Mouse (Mus musculus): Measurements from ENCODE around the gene Gm20388. TPM values are rescaled to one million over a fixed set of nuclear protein-coding genes. Genes with fewer than 3 reads are reported as not detected.
A peak's percentile ranks its signal among the peaks of the same experiment; 100 is the strongest.

The Gm20388 gene
- total RNA-seq, 2 experiments from 2014 or later = 10.7 TPM; not detected in 1

DNA sequence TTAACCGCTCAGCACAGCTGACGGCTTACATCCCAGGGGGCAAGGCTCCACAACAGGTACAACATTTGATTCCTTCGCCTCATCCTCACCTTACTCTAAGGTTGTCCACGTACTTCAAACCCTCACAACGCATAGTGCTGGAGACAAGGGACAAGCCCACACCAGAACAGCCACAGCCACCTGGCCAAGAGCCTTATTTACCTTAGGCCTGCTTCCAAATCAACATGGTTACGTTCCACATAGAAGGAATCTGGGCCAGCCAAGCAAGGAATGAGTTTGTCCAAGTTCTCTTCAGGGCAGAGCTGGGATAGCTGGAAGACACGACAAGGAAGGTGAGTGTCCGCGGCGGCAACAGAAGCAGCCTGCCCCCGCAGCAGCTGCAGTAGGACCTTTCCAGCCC is 1699.3 kb downstream of the Gm20388 start:
- no peak for DNase-seq (ENCODE audit: low spot score in 2 of 2)

DNA sequence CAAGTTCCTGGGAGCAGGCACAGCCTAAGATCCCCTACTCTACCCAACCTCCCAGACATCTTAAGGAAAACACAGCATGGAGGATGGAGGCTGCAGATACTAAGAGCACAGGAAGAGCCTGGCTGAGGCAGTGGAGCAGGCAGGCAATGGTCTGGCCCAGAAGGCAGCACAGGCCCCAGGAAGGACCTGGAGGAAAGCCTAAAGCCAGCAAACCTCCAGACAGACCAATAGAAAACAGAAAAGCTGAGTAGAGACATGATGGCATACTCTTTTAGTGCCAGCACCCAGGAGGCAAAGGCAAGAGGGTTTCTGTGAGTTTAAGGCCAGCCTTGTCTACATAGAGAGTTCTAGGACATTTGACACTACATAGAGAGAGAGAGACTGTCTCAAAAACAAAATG is 1702.8 kb downstream of the Gm20388 start:
- DNase-seq (ENCODE audit: low spot score in 2 of 2) = no peak

DNA sequence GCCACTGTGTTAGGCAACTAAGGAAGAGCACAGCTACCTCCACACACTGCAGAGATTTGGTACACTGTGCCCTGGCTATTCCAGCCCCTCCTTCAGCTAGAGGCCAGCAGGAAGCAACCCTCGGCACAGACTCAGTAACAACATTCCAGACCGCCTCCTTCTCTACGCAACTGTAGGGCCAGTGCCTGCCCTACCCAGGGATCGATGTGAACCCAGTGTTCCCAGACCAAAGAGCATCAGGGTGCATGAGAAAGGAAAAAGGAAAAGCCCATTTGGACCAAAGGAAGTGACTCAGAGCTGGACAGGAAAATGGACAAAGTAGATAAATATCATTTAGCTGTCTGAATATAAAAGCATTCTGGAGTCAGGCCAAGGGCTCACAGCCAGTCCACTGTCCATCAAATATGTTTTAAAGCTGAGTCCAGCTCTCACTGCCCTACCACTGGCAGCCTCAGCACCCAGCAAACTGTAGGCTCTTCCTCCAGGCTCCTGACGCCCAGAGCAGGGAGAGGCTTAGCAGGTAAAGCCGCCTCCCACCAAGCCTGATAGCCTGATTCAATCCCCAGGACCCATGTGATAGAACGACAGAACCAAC is 1708.9 kb downstream of the Gm20388 start:
- DNase-seq (ENCODE audit: low spot score in 2 of 2) = no peak

DNA sequence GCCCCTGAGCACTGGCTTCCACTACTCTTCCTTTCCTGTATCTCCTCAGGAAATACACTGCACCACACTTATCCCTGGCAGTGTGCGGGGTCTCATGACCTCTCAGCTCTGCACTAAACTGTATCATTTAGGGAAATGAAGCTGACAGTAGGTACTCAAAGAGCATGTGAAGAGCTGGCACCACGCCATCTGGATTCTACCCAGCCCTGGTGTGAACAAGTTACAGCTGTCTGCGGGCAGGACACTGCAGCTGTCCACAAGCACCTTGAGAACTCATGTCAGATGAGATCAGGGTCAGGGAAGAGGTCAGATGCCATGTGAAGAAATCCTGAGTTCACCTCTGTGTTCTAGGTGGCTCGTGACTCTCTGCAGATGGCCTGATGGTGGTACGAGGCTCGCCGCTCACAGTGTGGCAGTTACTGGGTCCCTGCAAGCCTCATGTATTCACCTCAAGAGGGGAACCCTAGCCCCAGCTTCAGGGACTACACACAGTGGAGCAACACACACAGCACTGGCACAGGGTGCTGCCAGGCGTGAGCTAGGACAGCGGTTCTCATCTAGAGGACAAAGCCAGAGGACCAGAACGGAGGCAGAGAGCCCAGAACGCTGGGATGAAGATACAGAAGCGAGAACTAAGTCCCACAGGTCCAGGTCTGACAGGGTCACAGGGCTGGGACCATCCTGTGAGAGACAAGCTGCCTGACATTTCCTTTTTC is 1710.3 kb downstream of the Gm20388 start:
- DNase-seq (ENCODE audit: low spot score in 2 of 2) = no peak

DNA sequence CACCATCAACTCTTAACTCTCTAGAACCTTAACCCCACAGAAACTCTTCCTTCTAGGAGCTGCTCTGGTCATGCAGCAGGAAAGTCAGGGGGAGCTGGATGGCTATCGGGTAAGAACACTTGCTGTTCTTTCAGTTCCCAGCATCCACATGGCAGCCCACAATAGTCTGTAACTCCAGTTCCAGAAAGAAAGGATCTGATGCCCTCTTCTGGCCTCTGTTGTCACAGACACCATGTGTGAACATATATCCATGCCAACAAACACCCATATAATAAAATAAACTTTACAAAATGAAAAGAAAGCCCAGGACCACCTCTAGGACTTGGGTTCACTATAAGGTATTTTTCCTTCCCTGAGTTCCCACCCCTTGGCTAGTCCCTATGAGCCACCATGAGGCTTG is 1711.2 kb downstream of the Gm20388 start:
- no peak for DNase-seq (ENCODE audit: low spot score in 2 of 2)

DNA sequence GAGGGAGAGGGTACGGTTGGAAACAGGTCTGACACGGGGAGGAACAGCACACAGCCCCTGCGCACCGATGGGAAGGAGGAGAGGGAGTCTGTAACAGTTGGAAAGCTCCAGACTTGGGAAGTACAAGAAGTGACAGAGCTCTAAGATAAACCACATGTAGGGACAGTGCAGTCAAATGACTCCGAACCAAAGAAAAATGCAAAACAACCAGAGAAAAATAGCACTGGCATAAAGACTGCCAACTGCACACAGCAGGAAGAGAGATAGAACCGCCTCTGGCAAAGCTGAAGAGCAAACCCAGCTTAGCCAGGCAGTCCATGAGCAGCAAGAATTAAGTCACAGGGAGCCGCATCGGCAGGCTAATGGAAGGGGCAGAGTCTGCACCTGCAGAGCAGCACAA is 1712.4 kb downstream of the Gm20388 start:
- no peak for DNase-seq (ENCODE audit: low spot score in 2 of 2)

DNA sequence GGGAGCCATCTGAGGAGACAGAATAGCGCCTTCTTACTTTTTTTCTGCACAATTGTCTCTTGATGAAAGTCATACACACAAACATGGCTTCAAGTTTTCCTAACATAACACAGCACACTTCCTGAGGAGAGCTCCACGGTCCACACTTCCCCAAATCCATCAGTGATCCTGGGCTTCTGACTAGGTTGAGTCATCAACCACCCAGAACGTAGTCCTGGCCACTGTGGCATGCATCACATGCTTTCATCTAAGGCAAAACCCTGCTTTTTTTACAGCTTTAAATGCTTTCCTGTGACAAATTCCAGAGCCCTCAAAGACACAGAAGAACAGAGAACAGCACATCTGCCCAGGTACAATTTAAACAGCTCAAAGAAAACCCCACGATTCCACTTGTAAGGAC is 1718.0 kb downstream of the Gm20388 start:
- DNase-seq (ENCODE audit: low spot score in 2 of 2) = no peak

DNA sequence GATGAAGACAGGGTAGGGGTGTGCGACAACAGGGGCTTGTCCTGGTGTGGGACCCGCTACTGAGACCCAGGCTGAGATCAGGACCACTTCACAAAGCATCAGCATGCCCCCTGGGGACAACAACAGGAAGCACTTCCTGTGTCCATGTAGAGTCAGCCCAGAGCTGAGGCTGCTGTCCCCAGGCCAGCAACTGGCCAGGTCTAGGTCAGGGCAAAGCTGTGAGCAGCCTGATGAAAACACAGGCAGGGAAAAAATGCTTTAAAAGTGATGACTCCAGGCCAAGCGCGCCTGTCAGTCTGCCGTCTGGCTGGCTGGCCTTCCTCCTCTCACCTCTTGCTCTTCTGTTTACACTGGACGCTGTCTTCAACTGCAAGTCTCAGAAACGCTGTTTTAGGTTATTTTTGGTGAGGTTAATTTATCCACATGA is 1721.0 kb downstream of the Gm20388 start:
- no peak for DNase-seq (ENCODE audit: low spot score in 2 of 2)

DNA sequence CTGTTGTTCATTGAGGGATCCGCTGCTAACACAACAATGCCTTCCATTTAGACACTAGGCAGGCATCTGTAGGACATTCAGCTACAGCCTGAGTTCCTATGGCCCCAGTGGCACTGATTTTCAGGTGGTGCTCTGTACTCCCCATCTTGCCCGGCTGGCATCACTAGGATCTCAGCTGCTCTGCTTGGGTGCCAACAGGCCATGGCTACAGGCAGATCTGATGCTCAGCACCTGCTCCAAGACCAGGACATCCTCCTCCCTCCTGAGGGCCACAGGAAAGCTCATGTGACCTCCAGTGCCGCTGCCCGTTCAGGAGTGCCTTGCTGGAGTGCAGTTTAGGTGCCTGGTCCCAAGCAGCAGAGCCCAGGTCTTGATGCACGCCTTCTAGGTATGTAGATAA is 1721.8 kb downstream of the Gm20388 start:
- DNase-seq (ENCODE audit: low spot score in 2 of 2) = no peak

DNA sequence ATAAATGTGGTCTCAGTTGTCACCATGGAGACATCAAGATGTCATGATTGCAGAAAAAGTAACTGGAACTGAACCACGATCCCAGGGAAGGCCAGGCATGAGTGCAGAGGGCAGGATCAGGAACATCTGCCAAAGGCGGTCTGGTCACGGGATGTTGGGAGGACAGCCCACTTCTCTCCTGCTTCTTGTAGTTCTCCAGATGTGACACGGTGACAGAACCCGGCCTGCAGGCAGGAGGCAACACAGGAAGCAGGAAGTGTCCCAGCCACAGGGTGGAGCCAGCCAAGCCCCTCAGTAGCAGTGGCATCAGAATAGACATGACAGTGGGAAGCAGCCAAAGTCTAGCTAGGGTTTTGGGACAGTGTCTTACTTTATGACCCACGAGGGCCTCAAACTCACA is 1724.9 kb downstream of the Gm20388 start:
- DNase-seq (ENCODE audit: low spot score in 2 of 2) = no peak

DNA sequence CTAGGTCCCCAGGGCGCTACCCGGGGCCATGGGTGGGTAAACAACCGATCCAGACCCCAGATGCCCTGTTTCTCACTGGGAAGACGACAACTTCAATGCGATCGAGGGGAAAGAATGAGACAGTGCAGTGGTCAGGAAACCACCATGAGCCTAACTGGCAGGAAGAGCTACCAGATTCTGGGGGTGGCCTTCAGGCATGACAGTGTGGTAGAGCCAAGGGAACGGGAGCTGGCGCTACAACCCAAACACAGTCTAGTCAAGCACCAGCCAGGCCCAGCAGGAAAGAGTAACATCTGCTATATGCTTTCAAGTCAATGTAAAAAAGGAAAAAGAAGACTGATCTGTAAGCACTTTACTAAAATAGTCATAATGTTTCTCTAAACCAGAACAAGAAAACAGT is 1725.5 kb downstream of the Gm20388 start:
- DNase-seq (ENCODE audit: low spot score in 2 of 2) = no peak

DNA sequence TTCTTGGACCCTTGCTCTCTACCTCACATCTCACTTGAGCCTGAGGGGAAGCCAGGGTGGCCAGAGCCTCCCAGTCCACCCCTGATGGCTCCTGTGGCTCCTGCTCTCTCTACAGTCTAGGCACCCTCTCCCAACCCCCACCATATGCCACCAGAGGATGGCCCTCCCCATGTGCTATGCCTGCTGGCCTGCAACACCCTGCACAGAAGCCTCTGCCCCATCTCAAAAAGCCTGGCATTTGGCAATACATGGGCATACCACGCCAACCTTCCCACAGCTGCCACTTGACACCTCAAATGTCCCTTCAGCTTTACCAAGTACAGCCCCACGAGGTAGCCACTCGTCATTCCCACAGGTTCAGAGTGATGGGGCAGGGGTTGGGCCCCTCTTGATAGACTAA is 1732.2 kb downstream of the Gm20388 start:
- DNase-seq (ENCODE audit: low spot score in 2 of 2) = no peak

DNA sequence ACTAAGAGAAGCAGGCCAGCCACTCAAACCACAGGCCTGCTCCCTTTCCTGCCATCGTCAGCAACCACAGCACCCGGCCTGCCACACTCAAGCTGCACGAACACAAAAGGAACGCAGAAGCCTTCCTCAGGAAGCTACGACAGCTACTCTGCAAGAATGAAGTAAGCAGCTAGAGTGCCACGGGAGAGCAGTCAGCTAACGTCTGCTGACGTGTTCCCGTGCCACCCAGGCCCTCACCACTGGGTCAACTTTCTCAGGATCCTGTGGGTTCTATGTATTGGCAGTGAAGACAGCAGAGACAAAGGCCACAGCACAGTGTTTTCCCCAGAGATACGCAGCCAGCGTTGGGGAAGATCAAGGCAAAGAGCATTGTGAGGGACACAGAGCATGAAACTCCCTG is 1732.7 kb downstream of the Gm20388 start:
- DNase-seq (ENCODE audit: low spot score in 2 of 2) = no peak

DNA sequence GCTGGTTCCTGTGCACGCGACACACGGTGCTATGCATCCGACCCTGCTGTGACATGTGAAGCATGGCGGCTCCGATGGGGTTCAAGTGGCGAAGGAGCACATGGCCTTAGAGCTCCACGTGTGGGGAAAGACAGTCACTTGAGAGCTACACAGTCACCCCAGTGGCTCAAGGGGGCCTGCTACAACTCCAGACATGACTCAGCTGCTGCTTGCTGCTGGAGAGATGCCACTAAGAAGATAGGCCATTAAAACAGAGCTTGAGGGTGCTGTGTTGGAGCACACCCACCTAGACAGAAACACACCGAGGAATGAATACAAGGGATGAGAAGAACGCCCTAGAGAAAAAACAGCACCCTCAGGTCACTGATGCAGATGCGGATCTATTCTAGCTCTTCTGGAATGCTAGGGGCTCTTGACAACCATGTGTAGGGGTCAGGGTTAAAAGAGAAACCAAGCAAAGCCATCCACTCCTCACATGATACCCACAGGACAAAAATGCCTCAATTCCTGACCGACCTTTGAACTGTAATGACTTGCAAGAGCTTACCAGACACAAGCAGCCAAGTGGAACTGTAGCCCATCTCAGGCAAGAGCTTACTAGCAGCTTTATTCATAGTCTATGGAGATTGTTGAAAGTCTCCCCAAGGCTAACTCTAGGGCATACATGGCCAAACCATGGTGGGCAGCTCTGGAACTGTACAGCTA is 1737.0 kb downstream of the Gm20388 start:
- DNase-seq (ENCODE audit: low spot score in 2 of 2) = no peak

DNA sequence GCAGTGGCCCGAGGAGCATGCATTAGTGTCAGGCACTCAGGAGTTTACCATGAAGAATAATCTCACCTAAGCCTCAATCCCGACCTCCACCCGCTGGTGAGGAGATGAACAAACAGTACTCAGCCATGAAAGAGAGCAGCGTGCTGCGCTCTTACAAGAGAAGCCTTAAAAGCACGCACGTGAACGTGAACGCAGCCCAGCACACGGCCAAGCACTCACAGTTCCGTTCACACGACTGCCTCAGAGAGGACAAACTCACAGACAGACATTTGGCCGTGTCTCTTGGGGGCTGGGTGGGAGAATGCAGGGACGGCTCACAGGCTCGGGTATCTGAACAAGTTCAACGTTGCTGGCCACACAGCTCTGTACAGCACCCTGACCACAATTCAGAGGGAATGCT is 1737.8 kb downstream of the Gm20388 start:
- DNase-seq (ENCODE audit: low spot score in 2 of 2) = no peak

DNA sequence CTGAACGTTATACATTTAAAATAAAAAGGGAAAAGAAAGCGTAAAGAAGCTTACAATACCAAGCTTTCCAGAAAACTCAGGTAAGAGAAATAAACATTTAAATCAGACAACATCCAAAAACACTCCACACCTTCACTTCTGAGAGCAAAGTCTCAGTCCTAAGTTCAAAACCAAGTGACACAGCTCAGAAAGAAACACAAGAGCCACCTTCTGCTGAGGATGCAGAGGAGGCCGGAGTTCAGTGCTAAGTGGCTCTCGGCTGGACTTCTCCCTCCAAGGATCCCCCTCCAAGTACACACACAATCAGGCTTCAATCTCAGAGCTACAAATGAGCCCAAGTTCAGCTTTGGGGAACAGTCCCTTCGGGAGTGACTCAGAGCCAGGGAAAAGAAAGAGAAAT is 1738.8 kb downstream of the Gm20388 start:
- DNase-seq (ENCODE audit: low spot score in 2 of 2) = no peak

DNA sequence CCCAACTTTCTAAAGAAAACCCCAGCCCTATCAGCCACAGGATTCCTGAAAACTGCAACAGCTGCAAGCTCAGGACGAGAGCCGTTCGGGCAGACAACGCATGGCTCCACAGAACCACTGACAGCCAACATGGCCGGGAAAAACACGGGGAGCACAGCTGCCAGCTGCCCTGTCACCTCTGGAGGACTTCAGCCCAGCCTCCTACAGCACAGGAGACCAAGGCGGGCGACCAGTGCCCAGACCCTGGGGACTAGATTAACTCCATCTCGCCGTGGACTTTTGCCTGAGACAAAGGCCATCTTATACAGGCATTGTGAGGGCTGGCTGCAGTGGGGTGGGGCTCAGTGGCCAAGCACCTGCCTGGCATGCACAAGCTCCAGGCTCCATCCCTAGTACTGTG is 1739.3 kb downstream of the Gm20388 start:
- DNase-seq (ENCODE audit: low spot score in 2 of 2) = no peak

DNA sequence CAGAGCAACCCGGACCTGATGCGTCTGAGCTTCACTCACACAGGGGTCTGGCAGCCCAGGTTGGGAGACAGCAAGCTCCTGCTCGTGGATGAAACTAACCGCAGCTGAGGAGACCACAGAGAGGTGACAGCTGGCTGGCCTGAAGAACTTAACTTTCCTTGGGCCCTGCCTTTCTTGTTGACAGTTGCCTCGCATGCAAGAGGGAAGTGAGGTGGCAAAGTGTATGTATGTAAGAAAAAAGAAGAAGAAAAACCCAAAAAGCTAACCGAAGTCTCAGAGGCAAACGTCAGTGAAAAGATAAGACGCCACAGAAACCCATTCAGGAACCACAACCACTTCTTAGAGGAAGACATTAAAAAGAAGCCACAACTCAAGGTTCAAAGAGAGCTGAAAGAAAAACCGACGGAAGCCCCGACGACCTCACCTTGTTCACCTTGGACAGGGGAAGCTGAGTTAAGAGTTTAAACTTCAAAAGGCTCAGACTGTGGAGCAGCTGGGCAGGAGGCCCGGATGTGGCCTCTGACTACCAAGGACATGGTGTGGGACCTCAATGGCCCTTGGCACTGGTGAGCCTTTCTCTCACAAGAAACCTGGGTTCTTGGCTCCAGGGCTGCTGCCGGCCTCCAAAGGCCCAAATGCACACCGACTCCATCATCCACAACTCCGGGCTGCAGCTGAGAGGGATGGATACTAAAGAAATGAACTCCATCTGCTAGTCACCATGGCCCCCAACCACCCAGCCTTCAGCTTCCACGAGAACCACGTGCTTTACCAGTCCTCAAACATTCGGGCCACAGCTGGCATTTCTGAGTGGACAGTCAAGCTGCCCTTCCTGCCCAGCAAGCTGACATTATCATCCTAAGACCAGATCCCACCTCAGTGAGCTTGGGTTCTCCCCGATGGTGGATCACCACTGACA is 1740.0 kb downstream of the Gm20388 start:
- no peak for DNase-seq (ENCODE audit: low spot score in 2 of 2)

DNA sequence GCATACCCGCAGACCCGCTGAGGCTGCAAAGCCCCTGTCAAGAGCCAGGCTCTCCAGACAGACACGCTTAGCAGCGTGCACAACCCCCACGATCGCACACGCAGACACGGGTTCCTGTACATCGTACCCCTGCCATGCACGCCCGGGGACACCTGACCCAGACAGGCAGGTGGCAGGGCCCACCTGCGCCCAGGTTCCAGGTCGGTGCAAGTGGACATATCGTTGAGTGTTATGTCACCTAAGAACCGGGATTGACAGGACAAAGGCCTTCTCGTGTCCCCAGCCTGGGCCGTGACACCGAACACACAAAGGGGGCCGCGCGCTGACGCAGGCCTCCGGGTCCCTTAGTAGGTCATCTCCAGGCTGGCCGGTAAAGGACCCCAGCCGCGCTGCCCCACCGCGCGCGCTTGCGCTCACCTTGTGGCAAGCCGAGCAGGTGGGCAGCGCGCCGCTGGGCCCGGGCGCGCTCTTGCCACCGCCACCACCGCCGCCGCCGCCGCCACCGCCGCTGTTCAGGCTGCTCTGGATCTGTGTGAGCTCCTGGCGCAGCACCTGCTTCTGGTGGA is 1740.8 kb downstream of the Gm20388 start:
- DNase-seq (ENCODE audit: low spot score in 2 of 2) = no peak

DNA sequence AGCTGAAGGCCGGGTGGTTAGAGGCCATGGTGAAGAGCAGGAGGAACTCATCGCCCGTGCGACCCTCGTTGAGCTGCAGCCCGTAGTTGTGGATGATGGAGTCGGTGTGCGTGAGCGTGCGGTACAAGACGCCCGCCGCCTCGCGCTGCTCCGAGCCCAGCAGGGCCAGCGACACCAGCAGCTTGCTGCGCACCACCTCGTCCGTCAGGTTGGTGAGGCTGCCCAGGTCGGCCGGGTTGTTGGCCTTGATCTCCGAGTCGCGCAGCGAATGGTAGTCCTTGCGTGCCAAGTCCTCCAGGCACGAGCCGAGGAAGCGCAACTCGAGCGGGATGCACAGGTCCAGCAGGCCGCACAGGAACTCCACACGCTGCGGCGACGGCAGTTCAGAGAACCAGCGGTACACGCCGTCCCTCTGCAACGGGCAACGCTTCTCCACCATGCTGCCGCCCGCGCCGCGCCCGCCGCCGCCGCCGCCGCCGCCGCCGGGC is 1741.3 kb downstream of the Gm20388 start:
- peak in 1 of 2 experiments; percentile 60 for DNase-seq (ENCODE audit: low spot score in 2 of 2)

DNA sequence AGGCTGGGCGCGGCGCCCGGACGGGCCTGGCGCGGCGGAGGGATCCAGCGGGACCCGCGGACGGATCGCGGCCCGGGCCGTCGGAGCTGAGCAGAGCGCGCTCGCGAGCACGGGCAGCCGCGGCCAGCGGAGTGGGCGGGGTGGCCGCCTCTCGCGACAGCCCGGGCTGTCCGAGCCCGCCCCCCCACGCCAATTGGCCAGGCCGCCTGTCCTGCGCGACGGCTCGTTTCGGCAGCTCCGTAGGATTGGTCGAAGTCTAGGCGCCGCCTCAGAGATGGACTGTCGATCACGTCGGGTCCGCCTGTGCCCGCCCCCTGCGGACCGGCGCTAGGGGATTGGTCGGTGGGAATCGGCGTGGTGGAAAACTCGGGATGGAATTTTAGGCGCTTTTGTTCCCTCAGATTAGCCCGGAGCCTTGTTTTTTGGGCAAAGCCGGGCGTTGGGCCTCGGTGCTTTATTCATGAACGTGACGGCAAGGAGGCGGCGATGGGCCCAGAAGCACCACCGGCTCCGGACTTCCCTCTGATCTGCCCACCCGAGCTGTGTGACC is 1742.2 kb downstream of the Gm20388 start, which contains the start of gene Zcchc14:
TSS of gene Zcchc14 (minus strand) at position 128 of the 550 bp plus-strand sequence.
- peak; percentile 99 for DNase-seq (ENCODE audit: low spot score in 2 of 2)

All from layer of hippocampus, adult 18-20 months (tissue).